Mouse (Mus musculus) gastrocnemius, postnatal 14 days (tissue): Measurements from ENCODE around the gene Prrx2. TPM values are rescaled to one million over a fixed set of nuclear protein-coding genes. Genes with fewer than 3 reads are reported as not detected.
A peak's percentile ranks its signal among the peaks of the same experiment; 100 is the strongest.
"Not testable (repeated sequence)": the region's sequence is repeated elsewhere in the genome, so short reads cannot be mapped to it uniquely, and the experiment has no call there.

Source experiments
- DNase-seq: peaks from one replicate; pipeline ENCODE4 v3.0.0; 2021; ENCODE audit warnings: mixed read lengths
- intact Hi-C: fragments of 180-260 bp; cut with DNase I; formaldehyde crosslinking; loops from one replicate; pipeline ENCODE4 v1.15.1; 2025; ENCODE audit warnings: low total_unique reads
- total RNA-seq, 2 experiments: library from RNA; stranded (reverse); gene quantifications; 2 replicates each; pipeline ENCODE4 v1.2.3; 2021

Prrx2 gene
- total RNA-seq, 2 experiments from 2014 or later: 2.0 to 3.5 TPM

DNA sequence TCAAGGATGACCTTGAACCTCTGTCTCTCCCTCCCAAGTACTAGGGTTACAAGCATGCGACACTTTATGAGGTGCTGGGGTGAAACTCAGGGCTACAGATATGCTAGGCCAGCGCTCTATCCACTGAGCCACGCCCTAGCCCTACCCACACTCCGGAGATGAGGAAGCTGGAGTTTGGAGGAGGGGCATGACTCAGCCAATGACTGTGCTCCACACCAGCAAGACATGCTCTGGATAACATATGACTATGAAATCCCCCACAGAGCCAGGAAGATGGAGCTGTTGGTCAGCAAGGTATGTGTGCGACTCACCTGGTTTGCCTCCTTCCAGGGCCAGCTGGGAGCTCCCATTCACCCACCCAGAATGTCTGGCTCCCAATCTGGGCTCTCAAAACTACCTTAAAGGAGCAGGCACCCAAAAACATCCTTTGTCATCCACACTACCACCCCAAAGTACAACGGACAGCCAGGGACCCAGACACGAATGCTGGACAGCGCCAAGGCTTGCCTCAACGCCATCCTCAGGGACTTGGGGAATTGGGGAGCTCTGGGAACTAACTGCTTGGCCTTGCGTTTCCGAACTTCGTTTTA is 94.2 kb downstream of the Prrx2 start:
- DNase-seq: peak; percentile 72

GRCm38 (mm10) chr2:30929483-30930045 is 94.8 kb downstream of the Prrx2 start, which contains the start of gene Ptges:
Gene Ptges, minus strand, starts transcription at chr2:30929863.
- intact Hi-C loops: no loop called here
- peak; percentile 72 for DNase-seq

More for the DNA sequence above, 94.2 kb downstream of the Prrx2 start:
- intact Hi-C loops: no loop called here

DNA sequence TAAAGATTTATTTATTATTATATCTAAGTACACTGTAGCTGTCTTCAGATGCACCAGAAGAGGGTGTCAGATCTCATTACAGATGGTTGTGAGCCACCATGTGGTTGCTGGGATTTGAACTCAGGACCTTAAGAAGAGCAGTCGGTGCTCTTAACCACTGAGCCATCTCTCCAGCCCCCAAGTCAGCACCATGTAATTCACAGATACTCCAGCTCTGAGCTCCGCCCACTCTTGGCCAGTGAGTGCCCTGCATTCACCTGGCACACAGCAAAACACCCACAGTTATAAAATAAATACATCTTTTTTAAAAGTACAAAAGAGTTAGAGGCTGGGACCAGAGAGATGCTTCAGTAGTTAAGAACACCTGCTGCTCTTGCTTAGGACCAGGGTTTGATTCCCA is 96.1 kb downstream of the Prrx2 start:
- DNase-seq, intact Hi-C loops: not testable (repeated sequence)

Other genes with a start within 250 kb of the Prrx2 start
- gene Cstad, start 239.9 kb upstream of the Prrx2 start, total RNA-seq: 1 to 10 TPM; 5.0 to 5.9 TPM
- gene 1700001O22Rik, start 31.3 kb upstream of the Prrx2 start, total RNA-seq: under 1 TPM; 0.44 to 0.45 TPM
- 10 to 100 TPM; 17.0 to 20.8 TPM for gene Ntmt1, start 27.1 kb upstream of the Prrx2 start, total RNA-seq
- 1 to 10 TPM; 7.0 to 7.5 TPM for gene Asb6, start 4.6 kb upstream of the Prrx2 start, total RNA-seq
- 1 to 10 TPM; 6.3 to 9.7 TPM for gene Ptges, start 94.9 kb downstream of the Prrx2 start, total RNA-seq
- 10 to 100 TPM; 17.7 to 18.7 TPM for gene Tor1b, start 118.0 kb downstream of the Prrx2 start, total RNA-seq
- gene Tor1a, start 133.0 kb downstream of the Prrx2 start, total RNA-seq: 10 to 100 TPM; 11.2 to 11.7 TPM
- 10 to 100 TPM; 16.1 to 17.4 TPM for gene BC005624, start 147.2 kb downstream of the Prrx2 start, total RNA-seq
- gene Usp20, start 147.3 kb downstream of the Prrx2 start, total RNA-seq: 10 to 100 TPM; 11.6 to 13.1 TPM